Mouse (Mus musculus) neutrophil, adult 5-6 weeks (primary cell): ENCODE results near the gene Senp3. TPM values are rescaled to one million over a fixed set of nuclear protein-coding genes. Genes with fewer than 3 reads are reported as not detected.
A peak's percentile ranks its signal among the peaks of the same experiment; 100 is the strongest.
"Not testable (repeated sequence)": the region's sequence is repeated elsewhere in the genome, so short reads cannot be mapped to it uniquely, and the experiment has no call there.

Experiments
- ATAC-seq: fragments of 151-379, 151-347 bp; 2 replicates; pipeline ENCODE4 v1.8.0; 2017; ENCODE audit warnings: mild to moderate bottlenecking, moderate TSS enrichment; ENCODE audit not compliant: insufficient number of reproducible peaks, poor library complexity, low FRiP score, severe bottlenecking; ENCODE audit errors: extremely low read depth
- total RNA-seq: library from RNA; stranded (forward); fragments of 200-1000 nt; gene quantifications from 2 replicates; pipeline ENCODE4 v1.2.3, GENCODE M21; 2017

Gene Senp3
- 92.3 and 106 TPM in 2 replicates for total RNA-seq

DNA sequence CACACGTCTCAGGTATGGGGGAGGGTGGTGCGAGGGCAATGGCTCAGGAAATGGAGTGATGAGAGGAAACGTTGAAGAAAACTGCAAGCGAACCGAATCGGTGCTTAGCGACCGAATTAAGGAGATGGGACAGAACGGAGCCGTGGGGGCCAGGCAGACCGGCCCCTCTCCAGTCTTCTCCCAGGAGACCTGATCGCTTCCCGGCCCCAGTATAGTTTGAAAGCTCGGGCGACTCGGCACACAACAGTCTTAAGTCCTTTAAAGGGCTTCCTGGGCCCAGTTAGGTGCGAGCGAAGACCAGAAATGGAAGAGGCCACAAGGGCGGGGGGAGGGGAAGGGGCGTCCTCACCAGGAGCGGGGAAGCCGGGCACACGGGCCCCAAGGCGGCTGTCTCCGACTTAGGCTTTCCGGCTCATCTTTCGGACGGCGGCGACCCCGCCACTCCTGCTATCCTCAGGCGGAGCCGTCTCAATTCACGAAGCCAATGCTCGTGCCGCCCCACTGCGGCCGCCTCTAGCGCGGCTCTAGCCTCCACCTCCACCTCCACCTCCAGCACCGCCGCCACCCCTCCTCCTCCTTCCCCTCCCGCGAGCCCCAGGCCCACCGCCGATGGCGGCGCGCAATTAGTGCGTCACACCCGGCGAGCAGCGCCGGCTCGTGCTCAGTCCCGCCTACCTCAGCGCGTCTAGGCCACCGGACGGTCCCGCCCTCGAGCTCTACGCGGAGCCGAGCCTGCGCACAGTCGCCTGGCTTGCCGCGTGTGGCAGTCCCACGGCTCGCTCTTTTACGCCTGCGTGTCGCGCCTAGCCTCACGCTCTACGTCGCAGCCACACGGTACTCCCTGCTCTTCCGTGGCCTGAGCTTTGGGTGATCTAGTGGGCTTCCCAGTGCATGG lies at the start of gene Senp3:
TSS of gene Senp3 (minus strand) at position 771 of the 895 bp plus-strand sequence.
- peak; percentile 84 for ATAC-seq

DNA sequence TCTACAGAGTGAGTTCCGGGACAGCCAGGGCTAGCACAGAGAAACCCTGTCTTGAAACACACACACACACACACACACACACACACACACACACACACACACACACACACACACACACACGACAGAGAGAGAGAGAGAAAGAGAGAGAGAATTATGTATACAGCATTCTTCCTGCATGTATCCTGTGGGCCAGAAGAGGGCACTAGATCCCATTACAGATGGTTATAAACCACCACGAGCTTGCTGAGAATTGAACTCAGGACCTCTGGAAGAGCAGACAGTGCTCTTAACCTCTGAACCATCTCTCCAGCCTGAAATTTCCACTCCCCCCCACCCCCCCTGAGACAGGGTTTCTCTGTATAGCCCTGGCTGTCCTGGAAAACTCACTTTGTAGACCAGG lies 49.5 kb upstream of the Senp3 start:
- ATAC-seq: not testable (repeated sequence)

DNA sequence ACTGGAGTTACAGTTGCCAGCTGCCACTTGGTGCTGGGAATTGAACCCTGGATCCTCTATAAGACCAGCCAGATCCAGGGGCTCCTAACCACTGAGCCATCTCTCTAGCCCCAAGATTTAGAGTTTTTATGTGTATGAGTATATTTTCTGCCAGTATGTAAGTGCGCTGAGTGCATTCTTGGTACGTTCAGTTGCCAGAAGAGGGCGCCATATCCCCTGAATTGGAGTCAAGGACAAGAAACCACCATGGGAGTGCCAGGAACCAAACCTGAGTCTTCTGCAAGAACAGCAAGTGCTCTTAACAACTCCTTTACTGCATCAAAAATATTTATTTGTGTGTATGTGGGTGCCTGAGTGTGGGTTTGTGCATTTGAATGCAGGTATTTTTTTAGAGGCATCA lies 47.2 kb upstream of the Senp3 start:
- ATAC-seq: peak; percentile 41; the same call in 1 of the 2 replicates

DNA sequence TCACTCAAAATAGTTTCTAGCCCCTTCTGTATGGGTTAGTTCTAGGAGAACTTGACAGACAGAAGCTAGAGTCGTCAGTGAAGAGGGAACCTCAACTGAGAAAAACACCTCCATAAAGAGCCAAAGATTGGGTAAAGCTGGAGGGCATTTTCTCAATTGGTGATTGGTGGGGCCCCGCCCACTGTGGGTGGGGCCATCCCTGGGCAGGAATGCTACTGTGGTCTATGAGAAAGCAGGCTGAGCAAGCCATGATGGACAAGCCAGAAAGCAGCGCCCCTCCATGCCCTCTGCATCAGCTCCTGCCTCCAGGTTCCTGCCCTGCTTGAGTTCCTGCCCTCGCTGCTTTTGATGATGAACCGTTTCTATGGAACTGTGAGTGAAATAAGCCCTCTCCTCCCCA lies 44.1 kb upstream of the Senp3 start:
- no peak for ATAC-seq

DNA sequence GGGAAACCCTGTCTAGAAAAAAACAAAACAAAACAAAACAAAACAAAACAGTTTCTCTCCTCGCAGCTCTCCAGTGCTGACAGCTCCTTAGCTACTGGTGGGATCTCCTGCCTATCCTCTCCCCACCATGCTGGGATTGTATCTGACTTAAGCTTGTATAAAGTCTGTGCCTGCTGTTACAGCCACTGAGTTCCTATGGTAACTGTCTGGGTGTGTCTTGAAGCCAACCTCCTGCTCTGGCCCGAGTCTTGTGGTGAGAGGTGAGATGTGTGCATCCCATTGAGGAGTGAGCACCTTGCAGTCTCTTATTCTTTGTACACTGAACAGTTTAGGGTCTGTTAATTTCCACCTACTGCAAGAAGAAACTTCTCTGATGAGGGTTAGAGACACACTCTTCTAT lies 41.2 kb upstream of the Senp3 start:
- ATAC-seq: no peak

DNA sequence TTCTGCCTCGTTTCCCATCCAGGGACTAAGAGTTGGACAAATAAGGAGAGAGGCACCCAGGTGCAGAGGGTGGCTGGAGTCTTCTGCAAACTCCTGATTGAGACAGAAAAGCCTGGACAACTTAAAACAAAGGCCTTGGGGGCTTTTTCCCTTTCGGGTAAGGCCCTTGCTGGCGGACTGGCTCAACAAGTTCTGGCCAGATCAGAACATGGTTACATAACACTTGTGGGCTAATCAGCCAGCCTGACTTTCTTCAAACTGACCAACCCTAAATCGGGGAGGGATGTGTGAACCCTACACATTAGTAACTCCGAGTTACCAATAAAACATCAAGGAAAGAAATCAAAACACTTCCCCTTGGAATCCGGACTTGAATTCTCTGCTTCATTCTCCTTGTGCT lies 39.0 kb upstream of the Senp3 start:
- no peak for ATAC-seq

DNA sequence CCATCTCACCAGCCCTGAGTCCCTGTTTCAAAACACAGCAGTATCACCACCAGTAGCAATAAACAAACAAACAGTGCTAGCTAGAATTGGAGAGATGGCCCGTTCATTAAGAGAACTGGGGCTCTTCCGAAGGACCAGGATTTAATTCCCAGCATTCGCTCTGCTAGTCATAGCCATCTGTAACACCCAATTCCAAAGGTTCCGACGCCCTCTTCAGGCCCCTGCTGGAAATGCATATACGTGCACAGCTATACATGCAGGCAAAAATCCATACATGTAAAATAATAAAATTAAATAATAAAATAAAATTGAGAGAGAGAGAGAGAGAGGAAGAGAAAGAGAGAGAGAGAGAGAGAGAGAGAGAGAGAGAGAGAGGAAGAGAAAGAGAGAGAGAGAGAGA lies 37.5 kb upstream of the Senp3 start:
- no peak for ATAC-seq

DNA sequence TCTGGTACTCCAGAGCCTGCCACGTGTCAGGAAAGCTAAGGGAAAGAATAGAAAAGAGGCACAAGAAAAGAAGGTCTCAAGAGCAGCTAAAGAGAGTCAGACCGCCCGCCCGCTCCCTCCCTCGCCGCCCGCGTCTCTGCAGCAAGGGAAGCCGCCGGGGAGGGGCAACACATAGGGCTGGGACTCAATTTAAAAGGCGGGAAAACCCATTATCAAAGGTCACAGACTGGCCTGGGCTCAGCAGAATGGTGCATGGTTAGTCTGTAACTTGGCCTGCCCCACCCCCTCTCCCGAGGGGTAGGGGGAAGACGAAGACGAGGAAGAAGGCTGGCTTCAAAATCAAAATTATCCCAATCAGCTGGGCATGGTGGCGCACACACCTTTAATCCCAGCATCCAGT lies 36.8 kb upstream of the Senp3 start:
- ATAC-seq: no peak

DNA sequence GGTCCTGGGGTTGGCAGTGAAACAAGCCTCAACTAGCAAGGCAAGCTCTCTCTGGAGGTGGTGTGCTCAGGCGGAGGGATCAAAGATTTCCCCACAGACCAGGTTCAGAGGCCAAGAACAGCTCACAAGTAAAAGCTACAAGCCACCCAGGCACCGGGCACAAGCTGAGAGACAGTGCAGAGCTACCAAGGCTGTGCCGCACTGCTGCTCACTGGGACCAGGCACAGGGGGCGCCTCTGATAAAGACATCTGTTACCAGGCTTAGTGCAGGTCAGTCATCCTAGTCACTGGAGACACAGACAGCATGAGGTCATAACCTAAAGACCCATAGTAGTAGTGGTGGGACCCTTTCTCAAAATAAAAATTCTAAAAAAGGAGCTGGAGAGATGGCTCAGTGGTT lies 35.1 kb upstream of the Senp3 start:
- ATAC-seq: no peak

DNA sequence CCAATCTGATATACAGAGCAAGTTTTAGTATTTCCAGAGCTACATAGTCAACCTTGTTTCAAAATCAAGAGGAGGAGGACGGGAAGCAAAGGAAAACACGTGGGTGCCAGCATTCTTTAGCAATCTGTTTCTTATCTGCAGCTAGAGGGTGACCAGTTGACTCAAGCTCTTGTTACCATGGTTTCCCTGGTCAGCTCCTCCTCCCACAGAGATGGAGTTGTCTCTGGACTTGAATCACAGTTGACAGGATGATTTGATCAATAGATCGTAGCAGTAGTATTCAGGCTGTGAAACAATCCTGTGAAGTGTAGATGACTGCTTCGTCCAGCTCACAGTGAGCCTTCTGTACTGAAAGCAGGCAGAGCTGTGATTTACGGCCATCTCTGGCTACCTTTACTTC lies 34.0 kb upstream of the Senp3 start:
- no peak for ATAC-seq

DNA sequence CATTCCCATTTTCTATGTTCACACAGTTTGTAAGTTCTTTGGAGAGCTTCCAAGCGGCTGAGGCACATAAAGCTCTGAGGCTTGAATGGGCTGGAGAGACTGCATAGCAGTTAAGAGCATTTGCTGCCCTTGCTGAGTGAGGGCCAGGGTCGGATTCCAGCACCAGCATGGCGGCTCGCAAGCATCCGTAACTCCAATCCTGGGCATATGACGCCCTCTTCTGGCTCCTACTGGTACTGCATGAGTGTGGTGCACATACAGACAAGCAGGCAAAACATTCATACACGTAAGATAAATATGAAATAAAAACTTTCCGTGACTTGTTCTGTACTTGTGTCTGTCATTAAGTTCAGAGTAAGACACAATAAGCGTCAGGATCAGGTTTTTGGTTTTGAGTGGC lies 33.6 kb upstream of the Senp3 start:
- no peak for ATAC-seq

DNA sequence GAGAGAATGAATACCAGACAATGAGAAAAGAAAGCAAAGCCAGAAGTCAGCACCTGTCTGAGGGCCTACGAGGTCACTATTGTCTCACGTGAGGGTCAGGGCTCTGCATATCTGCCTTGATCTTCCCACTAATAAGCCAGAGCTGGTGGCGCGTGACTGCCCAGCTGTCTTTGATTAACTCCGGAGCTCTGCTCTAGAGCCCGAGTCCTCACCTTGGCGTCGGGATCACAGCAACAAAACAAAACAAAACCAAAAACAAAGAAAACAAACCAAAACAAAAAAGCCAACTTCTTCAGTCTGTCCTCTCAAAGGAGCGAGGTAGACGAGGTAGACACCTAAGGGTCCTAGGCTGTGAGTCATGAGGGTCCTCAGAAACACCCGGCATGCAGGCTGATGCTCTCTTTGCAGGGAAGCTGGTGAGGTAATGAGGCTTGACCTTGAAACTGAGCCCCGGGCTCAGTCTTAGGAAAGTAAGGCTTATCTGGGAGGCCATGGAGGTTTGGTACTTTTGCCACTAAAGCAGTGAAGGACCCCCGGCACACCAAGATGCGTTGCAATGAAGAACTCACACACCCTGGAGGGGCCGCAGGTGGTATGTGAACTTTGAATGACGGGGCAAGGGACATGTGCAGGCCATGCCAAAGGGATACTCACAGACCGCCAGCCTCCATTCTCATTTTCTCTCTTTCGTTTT lies 32.9 kb upstream of the Senp3 start:
- no peak for ATAC-seq

DNA sequence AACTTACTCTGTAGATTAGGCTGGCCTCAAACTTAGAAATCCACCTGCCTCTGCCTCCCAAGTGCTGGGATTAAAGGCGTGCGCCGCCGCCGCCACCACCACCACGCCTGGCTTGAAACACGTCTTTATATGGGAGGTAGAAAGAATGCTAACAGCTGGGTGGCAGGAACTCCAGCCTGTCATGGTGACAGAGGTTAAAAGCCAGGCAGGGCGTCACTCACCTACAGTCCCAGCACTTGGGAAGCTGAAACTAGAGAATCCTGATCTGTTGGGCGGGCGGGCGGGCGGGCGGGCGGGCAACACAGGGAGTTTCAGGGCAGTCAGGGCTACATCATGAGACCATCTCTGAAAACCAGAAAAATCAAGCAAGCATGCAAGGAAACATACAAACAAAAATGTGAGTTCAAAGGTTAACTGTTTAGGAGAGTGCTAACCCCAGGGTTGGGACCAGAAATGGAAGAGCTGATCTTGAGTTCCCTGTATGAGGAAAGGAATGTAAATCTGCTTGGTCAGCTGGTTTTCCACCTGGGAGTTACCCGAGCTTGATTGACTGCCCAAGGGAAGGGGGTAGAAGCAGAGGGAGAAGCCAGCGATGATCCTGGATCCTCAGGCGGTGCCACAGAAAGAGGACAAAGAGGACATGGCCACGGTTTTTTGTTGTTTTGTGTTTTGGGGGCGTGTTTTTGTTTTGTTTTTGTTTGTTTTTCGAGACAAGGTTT lies 31.2 kb upstream of the Senp3 start:
- no peak for ATAC-seq

DNA sequence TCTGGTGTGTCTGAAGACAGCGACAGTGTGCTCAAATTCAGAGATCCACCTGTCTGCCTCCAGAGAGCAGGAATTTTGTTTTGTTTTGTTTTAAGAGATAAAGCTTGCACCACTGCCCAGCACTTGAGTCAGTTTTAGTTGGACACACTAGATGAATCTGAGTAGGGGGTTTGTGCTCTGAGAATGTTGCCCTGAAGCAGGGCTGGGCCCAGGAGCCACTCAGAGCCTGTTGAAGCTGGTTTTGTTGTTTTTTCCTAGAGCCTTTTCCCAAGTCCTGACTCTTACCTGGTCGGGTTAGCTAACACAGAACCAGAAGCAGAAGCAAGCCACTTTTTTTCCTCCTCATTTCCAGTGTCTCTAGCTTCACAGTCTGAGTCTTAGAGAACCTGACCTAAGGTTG lies 29.2 kb upstream of the Senp3 start:
- ATAC-seq: no peak

DNA sequence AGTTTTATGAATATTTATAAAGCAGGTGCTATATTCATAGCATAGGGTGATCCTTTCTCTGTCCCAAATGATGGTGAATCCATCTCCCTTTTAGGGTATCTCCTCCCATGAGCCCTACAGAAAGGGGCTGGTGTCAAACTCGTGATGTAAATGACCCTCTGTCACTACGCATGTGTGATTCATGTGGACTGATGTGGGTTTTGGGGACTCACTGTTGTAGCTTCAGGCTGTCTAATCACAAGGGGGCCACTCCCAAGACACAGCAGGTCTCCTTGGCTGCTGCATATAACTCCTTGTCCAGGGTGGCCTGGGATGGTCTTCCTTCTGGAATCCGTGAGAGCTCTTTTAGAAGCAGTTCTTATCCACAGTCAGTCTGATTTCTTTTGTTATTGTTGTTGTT lies 28.6 kb upstream of the Senp3 start:
- ATAC-seq: no peak

DNA sequence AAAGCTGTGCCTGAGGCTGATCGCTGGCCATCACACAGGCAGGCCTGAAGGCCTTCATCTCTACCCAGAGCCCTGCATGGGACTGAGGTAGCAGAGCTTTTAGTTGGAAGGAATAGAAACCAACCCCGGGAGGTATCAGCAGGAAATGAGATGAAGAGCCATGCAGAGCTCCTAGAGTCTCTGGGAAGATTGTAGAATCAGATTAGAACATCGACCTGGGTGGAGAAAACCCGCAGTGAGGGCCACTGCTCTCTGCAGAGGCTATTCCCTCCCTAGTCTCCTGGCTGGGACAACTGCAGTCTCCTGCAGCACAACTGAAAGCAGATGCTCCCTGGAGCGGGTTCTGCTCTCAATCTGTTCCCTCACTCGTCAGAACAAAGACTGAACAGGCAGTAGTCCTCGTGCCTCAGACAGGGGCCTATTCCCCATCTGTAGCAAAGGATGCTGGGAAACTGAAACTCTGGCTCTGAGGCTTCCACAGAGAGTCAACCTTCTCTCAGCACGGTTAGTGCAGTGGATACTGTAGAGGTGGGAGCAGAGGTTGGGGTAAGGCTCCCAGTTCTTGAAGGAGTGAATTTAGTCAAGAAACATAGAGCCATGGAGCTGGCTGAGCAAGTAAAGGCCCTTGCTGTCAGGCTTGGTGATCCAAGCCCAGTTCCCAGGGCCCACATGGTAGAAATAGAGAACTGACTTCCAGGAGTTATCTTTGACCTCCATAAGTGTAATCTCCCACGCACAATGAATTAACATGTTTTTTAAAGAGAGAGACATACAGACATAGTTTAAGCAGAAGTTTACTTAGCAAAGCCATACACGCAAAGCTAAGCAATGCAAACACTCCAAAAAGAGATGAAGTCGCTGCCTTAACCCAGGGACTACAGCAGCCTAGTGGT lies 27.9 kb upstream of the Senp3 start:
- ATAC-seq: no peak

DNA sequence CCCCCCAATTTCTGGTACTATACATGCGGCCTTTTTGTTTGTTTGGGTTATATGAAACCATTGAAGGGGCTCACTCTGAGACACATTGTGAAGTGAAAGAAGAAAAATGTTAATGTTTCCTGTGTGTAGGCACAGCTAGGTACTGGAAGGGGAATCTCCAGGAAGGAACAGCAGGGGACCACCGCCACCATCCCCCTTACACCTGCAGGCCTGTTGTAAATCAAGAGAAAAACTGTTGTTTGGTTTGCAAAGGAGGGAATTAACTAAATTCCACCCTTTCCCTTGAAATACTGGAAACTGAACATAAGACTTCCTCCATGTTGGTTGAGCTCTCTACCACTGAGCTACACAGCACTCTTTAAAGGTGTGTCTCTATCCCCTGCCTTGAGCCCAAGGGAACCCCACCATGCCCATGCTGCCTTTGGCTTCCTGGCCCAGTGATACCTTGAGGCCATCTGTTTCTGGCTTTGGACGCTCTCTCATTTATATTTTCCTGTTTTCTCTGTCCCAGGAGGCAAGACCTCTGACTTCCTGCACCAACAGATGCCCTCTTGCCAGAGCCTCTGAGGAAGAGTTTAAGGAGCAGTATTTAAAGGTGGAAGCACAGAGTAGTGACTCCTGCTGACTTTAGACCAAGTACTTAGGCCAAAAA lies 26.9 kb upstream of the Senp3 start:
- no peak for ATAC-seq

DNA sequence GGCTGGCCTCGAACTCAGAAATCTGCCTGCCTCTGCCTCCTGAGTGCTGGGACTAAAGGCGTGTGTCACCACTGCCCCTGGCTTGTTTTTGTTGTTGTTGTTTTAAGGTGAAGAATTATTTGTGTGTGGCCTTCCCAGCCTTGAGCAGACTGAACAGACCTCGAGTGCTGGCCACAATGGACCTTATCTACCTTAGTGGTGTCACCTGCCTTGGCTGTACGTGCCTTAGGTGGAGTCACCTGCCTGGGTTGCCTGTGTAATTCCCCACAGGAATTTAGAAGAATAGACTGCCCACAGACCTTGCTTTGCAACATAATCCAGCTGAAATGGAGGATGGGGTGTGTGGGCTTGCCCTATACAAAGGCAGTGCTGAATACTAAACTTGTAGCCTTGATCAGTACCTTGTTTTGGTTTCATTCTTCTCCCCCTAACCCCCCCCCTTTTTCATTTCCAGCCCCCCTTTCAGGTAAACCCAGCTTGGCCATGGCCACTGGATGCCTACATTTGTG lies 26.0 kb upstream of the Senp3 start:
- no peak for ATAC-seq
